Mouse (Mus musculus) neural tube, embryonic 10.5 days (tissue): ENCODE data around the gene Bves.
"Not testable (repeated sequence)": the region's sequence is repeated elsewhere in the genome, so short reads cannot be mapped to it uniquely, and the experiment has no call there.

Source experiments
- DNase-seq: peaks from one replicate; pipeline ENCODE4 v3.0.0-alpha.2; 2017; ENCODE audit warnings: low spot score; ENCODE audit errors: extremely low spot score

Gene Bves

GRCm38 (mm10) chr10:45345217-45345616 is 9.6 kb downstream of the Bves start:
- DNase-seq, result peak; percentile 26

GRCm38 (mm10) chr10:45348143-45348542 is 12.6 kb downstream of the Bves start:
- DNase-seq, result not testable (repeated sequence)

- no peak for DNase-seq
Observed at GRCm38 (mm10) chr10:45356091-45356490, 20.5 kb downstream of the Bves start.

GRCm38 (mm10) chr10:45363396-45363795 is 27.8 kb downstream of the Bves start:
- DNase-seq, result peak; percentile 7

- peak; percentile 12 for DNase-seq
Observed at GRCm38 (mm10) chr10:45366987-45367705, 31.6 kb downstream of the Bves start.

- peak; percentile 8 for DNase-seq
Observed at GRCm38 (mm10) chr10:45369639-45370038, 34.1 kb downstream of the Bves start.

- DNase-seq, result peak; percentile 4
Observed at GRCm38 (mm10) chr10:45370545-45370944, 35.0 kb downstream of the Bves start.

- DNase-seq, result peak; percentile 63
Observed at GRCm38 (mm10) chr10:45372994-45373692, 37.6 kb downstream of the Bves start.

- DNase-seq, result no peak
Observed at GRCm38 (mm10) chr10:45378269-45378668, 42.7 kb downstream of the Bves start.

GRCm38 (mm10) chr10:45381937-45382636 is 46.5 kb downstream of the Bves start:
- DNase-seq, result peak; percentile 12

- no peak for DNase-seq
Observed at GRCm38 (mm10) chr10:45382637-45382958, 47.0 kb downstream of the Bves start.

GRCm38 (mm10) chr10:45398211-45398610 is 62.6 kb downstream of the Bves start:
- no peak for DNase-seq

GRCm38 (mm10) chr10:45399702-45400243 is 64.2 kb downstream of the Bves start:
- DNase-seq, result no peak

- DNase-seq, result peak; percentile 37
Observed at GRCm38 (mm10) chr10:45410624-45411341, 75.2 kb downstream of the Bves start.

GRCm38 (mm10) chr10:45411741-45412140 is 76.2 kb downstream of the Bves start:
- DNase-seq, result no peak

GRCm38 (mm10) chr10:45412144-45412543 is 76.6 kb downstream of the Bves start:
- no peak for DNase-seq
